Mouse (Mus musculus): ENCODE measurements around the gene Pigk. TPM values are rescaled to one million over a fixed set of nuclear protein-coding genes. Genes with fewer than 3 reads are reported as not detected.
"Not testable (repeated sequence)": the region's sequence is repeated elsewhere in the genome, so short reads cannot be mapped to it uniquely, and the experiment has no call there.

Pigk gene
- total RNA-seq, 1 experiment from 2014 or later = 70.0 TPM

DNA sequence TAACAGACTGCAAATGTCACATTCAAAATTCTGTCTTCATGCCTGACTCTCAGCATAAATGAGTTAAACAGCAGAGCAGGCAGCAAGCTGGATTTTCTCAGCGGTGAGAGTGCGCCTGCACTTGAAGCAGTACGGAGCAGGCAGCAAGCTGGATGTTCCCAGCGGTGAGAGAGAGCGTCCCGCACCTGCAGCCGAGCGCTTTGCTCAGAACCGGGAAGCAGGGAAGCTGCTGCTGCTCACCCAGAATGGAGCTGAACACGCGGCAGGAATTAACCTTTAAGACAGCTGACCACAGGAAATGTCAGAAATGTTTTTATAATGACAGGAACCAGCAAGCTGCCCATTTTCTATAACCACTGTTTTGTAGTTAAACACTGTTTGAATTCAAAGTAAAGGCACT is 53.6 kb downstream of the Pigk start:
- DNase-seq = no peak

GRCm38 (mm10) chr3:152770056-152770455 is 56.2 kb downstream of the Pigk start:
- no peak for DNase-seq

DNA sequence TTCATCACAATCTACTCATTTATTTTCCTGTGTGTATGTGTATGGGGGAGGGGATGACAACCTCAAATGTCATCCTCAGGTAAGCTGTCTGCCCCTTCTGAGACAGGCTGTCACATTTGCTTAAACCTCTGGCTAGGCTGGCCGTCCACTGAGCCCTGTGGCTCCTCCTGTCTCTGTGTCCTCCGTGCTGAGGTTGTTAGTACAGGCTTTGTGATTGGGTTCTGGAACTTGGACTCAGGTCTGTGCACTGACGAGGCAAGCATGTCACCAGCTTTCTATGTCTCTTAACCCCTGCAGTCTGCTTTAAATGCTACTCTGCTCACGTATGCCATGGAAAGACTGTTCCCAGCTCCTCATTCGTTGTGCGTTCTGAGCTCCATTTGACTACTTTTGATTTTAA is 62.5 kb downstream of the Pigk start:
- no peak for DNase-seq

- no peak for DNase-seq
Observed at GRCm38 (mm10) chr3:152776872-152777540, 63.1 kb downstream of the Pigk start.

DNA sequence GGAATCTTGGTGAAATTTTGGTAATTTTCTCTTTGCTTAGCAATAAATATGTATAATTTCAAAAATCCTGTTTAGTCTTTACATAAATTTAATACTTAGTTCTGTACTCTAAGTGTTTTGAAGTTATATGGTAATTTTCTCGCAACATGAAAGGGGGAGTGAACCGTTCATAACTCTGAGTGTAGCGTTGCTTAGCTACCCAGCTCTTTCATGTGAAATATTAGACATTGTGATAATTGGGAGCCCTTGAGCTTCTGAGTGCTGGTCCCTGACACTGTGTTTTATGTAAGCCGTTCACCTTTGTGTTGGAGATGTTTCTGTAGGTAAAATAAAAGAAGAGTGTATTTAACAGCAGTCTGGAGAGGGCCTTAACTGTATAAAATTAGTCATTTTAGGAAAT is 65.9 kb downstream of the Pigk start:
- no peak for DNase-seq

GRCm38 (mm10) chr3:152783792-152784191 is 69.9 kb downstream of the Pigk start:
- DNase-seq = peak; percentile 76

GRCm38 (mm10) chr3:152784353-152784752 is 70.5 kb downstream of the Pigk start:
- DNase-seq = not testable (repeated sequence)

DNA sequence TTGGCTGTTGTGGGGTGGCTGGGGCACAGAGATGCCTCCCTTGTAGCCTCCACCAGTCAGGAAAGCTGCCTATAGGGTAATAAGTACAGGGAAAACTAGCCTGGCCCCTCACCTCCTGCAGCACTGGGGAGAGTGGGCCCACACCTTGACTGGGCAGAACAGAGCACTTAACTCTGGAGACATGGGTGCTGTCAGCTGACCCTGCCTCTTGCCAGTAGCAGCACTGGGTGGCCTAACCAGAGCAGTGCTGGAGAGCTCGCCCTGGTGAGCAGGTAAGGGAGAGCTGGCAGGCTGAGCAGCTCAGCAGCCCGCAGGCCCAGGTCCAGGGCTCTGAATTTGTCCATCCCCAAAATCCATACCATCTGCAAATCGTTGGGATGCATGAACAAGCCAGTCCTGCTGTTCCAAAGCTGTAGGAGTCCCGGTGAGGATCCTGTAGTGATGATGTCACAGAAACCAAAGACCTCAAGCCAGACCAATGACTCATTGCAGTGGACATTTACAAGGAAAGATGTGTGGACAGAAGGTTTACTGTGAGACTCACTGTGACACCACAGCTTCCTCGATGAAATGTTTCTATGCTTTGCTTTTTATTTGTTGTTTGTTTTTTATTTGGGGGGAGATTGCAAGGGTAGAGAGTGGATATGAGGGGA is 74.5 kb downstream of the Pigk start:
- not testable (repeated sequence) for DNase-seq

DNA sequence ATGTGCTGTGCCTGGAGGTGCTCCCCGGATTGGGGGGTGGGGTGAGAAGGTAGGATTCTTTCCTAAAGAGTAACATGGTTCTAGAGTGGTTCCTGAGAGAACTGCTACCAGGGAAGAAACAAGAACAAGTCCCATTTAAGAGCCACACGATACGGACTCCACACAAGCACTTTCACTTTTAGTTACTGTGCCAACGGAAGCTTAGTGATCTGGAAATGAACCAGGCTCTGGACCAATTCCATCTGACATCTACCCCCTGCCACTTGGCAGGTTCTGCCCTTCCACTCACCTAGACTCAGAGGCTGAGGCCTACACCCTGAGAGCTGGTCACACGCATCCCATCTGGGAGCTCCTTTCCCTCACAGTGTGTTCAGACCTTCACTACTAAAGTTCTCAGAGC is 78.7 kb downstream of the Pigk start:
- DNase-seq = no peak

GRCm38 (mm10) chr3:152793006-152793405 is 79.1 kb downstream of the Pigk start:
- no peak for DNase-seq

GRCm38 (mm10) chr3:152796216-152796615 is 82.3 kb downstream of the Pigk start:
- no peak for DNase-seq

DNA sequence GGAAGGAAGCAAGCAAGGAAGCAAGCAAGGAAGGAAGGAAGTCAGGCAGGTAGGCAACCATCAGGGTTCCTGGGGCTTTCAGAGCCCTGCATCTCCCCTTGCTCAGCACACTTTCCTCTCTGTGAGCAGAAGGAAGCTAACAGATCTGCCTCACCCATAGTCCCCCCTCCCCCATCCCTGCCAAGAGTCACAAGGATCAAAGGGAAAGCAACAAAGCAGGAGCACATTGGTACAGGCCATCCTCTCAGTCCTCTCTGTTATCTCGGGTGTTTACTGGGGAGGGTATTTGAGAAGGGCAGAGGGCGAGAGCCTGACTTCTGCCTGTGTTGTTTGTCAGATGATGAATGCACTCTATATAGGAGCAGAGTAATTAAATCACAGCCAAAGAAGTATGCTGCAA is 83.5 kb downstream of the Pigk start:
- DNase-seq = no peak

GRCm38 (mm10) chr3:152799738-152800431 is 86.0 kb downstream of the Pigk start:
- DNase-seq = no peak

GRCm38 (mm10) chr3:152813905-152814304 is 100.0 kb downstream of the Pigk start:
- DNase-seq = peak; percentile 16

- no peak for DNase-seq
Observed at GRCm38 (mm10) chr3:152815110-152815509, 101.2 kb downstream of the Pigk start.

GRCm38 (mm10) chr3:152820406-152820805 is 106.5 kb downstream of the Pigk start:
- no peak for DNase-seq

DNA sequence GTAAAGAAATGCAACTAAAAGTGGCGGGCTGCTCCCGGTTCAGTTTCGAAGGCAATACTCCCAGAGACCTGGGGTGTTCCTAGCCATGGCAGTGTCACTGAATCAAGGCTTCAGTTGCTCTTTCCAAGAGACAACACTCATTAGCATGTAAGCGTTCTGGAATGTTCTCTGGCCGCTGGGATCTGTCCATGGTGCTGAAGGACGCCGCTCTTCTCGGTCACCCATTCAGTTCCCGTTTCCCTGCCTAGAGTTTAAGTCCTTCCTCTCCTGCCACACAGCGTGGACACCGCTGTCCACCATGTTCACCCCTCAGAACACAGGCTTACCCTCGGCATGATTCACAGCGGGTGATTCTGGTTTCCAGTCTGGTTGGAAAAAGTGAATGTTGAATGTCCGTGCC is 107.3 kb downstream of the Pigk start:
- peak; percentile 77 for DNase-seq

GRCm38 (mm10) chr3:152831377-152831776 is 117.5 kb downstream of the Pigk start:
- no peak for DNase-seq

DNA sequence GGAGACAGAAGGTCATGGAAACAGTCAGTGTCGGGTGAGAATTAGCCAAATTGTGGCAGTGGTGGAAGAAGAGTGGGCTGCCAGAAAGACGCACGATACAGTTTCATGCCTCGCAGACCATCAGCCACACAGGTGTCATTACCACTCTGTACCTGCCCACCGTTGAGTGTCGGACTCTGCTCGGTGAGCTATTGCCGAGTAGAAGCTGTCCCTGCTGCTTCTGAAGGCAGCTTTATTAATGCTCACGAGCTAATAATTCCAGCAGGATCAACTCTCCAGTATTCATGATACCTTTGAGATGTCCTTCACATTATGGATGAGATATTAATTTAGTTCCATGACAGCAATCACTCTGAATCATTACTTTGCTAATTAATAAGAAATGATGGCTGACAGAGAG is 118.1 kb downstream of the Pigk start:
- DNase-seq = no peak

DNA sequence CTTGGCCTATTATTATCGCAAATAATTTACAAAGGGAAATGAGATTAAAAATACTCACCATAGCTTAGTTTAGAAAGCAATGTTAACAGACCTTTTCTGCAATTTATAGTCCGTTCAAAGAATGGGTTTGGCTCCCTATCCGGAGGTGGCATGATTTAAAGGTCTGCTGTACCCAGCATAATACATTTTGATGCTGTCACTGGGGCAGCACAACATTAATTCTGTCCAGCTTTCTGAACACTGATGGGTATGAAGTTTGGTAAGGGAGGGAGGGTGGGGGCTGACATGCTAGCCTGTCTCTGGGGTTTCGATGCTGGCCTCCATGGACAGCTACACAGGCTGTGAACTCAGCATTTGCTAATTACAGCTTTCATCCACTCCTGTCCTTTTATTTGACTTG is 118.5 kb downstream of the Pigk start:
- no peak for DNase-seq

DNA sequence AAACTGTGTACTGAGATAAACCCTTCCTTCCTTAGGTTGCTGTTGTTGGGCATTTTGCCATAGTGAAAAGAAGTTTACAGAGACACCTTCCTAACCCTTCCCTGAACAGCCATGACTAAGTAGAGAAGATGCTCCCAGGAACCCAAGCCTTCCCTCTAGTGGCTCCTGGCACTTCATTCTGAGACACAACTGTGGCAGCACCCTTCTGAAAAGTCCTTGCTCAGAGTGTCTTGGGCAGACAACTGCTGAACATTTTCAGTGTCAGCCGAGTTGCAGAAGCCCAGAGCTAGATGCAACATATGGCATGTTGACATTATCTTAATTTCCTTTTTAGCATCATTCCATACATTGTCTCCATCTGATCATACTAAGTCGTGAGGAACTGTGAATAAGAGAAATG is 123.5 kb downstream of the Pigk start:
- DNase-seq = no peak

- no peak for DNase-seq
Observed at GRCm38 (mm10) chr3:152837938-152838337, 124.0 kb downstream of the Pigk start.

DNA sequence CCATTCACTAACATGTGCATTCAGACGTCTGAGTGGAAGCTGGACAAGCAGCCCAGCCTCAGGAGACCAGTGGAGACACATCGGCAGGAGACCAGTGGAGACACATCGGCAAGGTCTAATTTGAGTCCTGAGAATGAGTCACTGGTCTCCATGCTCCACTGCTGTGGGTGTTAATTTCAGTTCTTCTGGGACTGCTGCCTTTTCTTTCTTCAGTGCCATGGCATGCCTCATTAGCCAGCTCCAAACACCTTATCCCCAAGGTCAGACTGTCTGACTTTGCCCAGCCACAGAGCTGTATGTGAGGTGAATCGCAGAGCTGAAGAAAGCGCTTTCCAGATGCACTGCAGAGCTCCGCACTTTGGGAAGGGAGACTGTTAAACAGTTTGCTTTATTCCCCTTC is 127.4 kb downstream of the Pigk start:
- DNase-seq = no peak

DNA sequence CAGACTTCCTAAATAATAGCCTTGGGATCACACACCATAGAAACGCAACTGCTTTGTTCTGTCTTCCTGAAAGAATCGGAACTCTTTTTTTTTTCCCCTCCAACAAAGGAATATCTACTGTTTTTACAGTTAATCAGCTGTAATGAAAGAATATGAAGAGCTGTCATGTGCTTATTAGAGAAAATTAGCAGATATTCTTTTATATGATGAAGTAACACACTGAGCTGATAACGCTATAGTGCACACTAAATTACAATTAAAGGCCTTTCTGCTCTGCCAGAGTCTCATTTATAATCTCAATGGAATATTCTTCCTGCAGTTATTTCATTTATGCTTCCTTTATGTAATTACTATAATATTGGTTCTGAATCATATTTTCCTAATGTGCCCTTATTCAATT is 128.7 kb downstream of the Pigk start:
- DNase-seq = no peak
